In the genomic region with DNA sequence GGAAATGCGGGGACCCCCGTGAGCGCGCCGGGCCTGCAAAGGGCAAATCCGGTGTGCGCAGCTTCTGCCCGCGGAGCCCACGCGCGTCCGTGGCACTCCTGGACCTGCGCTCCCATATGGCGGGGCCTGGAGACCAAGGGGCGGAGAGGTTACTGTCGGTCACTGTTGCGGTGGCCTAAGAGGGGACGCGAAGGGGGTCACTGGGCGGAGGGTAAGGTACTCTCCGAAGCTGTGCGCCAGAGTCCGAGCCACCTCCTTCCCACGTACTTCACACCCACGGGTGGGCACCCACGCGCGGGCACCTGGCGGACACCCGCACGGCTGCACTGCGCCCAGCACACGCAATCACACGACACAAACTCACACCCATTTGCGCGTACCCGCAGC, we compare ENCODE assay signal across 7 mouse cellular contexts. TPM values are rescaled to one million over a fixed set of nuclear protein-coding genes. Genes with fewer than 3 reads are reported as not detected.
A peak's percentile ranks its signal among the peaks of the same experiment; 100 is the strongest.
DNase-seq lines count a peak whose midpoint lies in the region; ATAC-seq and TF ChIP-seq lines count a peak whose summit lies in the region.

No protein-coding gene starts in this region.

- TF ChIP-seq POLR2A in olfactory bulb, adult 2 months (IDR thresholded peaks at IDR 0.05; ENCODE audit: insufficient read depth, low read depth, low read length) = no peak

- H3K9me3 ChIP-seq in lung, embryonic 15.5 days = no peaks in the 10 kb centered on the region
- H3K9me3 ChIP-seq in embryonic facial prominence, embryonic 10.5 days = no peaks in the 10 kb centered on the region
- H3K9me3 ChIP-seq in heart, embryonic 15.5 days (replicated peaks) = no peaks in the 10 kb centered on the region
- H3K9me3 ChIP-seq in limb, embryonic 15.5 days = no peaks in the 10 kb centered on the region

- no peak for DNase-seq in lung, postnatal 36 days
- DNase-seq in embryonic facial prominence, embryonic 10.5 days (ENCODE audit: low spot score) = peak; percentile 55
- DNase-seq in natural killer cell, adult 2 months (ENCODE audit: low spot score in 2 of 2) = no peak

- H3K36me3 ChIP-seq in lung, embryonic 15.5 days = no peaks in the 10 kb centered on the region
- H3K36me3 ChIP-seq in embryonic facial prominence, embryonic 10.5 days (replicated peaks) = peaks cover 15% of the 10 kb centered on the region
- peaks cover 13% of the 10 kb centered on the region; the same call in 1 of the 2 replicates for H3K36me3 ChIP-seq in heart, embryonic 15.5 days
- H3K36me3 ChIP-seq in limb, embryonic 15.5 days = peaks cover 14% of the 10 kb centered on the region; the same call in 1 of the 2 replicates

- H3K27me3 ChIP-seq in lung, embryonic 15.5 days = peaks cover 26% of the 10 kb centered on the region
- H3K27me3 ChIP-seq in embryonic facial prominence, embryonic 10.5 days (replicated peaks; ENCODE audit: low read depth, poor library complexity, severe bottlenecking) = peaks cover 47% of the 10 kb centered on the region
- peaks cover 26% of the 10 kb centered on the region for H3K27me3 ChIP-seq in heart, embryonic 15.5 days
- peaks cover 29% of the 10 kb centered on the region for H3K27me3 ChIP-seq in limb, embryonic 15.5 days

- peak overlapping the region; percentile 56 for H3K4me3 ChIP-seq in lung, embryonic 15.5 days
- H3K4me3 ChIP-seq in embryonic facial prominence, embryonic 10.5 days = peak overlapping the region; percentile 78
- H3K4me3 ChIP-seq in heart, embryonic 15.5 days = peak overlapping the region; percentile 83
- H3K4me3 ChIP-seq in limb, embryonic 15.5 days = peak overlapping the region; percentile 66
- H3K4me3 ChIP-seq in olfactory bulb, adult 2 months (ENCODE audit: insufficient read depth, low read depth, low read length) = peak overlapping the region; percentile 68

- under 1% methylated on average over 38 of the region's 38 CpGs for WGBS in lung, embryonic 15.5 days
- WGBS in embryonic facial prominence, embryonic 10.5 days = under 1% methylated on average over 38 of the region's 38 CpGs
- WGBS in heart, embryonic 15.5 days = under 1% methylated on average over 38 of the region's 38 CpGs
- under 1% methylated on average over 38 of the region's 38 CpGs for WGBS in limb, embryonic 15.5 days
- under 1% methylated on average over 38 of the region's 38 CpGs for WGBS in olfactory bulb, adult 2 months

- H3K9ac ChIP-seq in lung, embryonic 15.5 days = peak overlapping the region; percentile 52
- peak overlapping the region; percentile 91 for H3K9ac ChIP-seq in heart, embryonic 15.5 days
- H3K9ac ChIP-seq in limb, embryonic 15.5 days = peak overlapping the region; percentile 42

- peaks cover 19% of the 10 kb centered on the region for H3K4me1 ChIP-seq in lung, embryonic 15.5 days
- H3K4me1 ChIP-seq in embryonic facial prominence, embryonic 10.5 days = peaks cover 26% of the 10 kb centered on the region
- peaks cover 30% of the 10 kb centered on the region for H3K4me1 ChIP-seq in heart, embryonic 15.5 days (replicated peaks)
- peaks cover 23% of the 10 kb centered on the region for H3K4me1 ChIP-seq in limb, embryonic 15.5 days
- H3K4me1 ChIP-seq in olfactory bulb, adult 2 months (ENCODE audit: control insufficient read depth, insufficient read depth, low read length) = peaks cover 28% of the 10 kb centered on the region

- TF ChIP-seq CTCF in olfactory bulb, adult 2 months (IDR thresholded peaks at IDR 0.05; ENCODE audit: insufficient read depth, low read depth, low read length) = no peak

- H3K27ac ChIP-seq in lung, embryonic 15.5 days = peak overlapping the region; percentile 11
- peak overlapping the region; percentile 82 for H3K27ac ChIP-seq in embryonic facial prominence, embryonic 10.5 days (replicated peaks)
- H3K27ac ChIP-seq in heart, embryonic 15.5 days = peak overlapping the region; percentile 91
- no peak overlapping the region for H3K27ac ChIP-seq in limb, embryonic 15.5 days
- peak overlapping the region; percentile 53 for H3K27ac ChIP-seq in olfactory bulb, adult 2 months (ENCODE audit: insufficient read depth, low read depth, low read length)

- ATAC-seq in lung, embryonic 15.5 days (ENCODE audit: borderline replicate concordance, extremely low read depth, low FRiP score, low TSS enrichment) = peak; percentile 12; the same call in 1 of the 2 replicates
- ATAC-seq in heart, embryonic 15.5 days (replicated peaks; ENCODE audit: insufficient number of reproducible peaks, insufficient read depth, low FRiP score, low read depth) = peak; percentile 33
- no peak for ATAC-seq in limb, embryonic 15.5 days (ENCODE audit: insufficient number of reproducible peaks, low FRiP score, low TSS enrichment, low read depth)

- H3K4me2 ChIP-seq in lung, embryonic 15.5 days = peak overlapping the region; percentile 93
- H3K4me2 ChIP-seq in heart, embryonic 15.5 days = peak overlapping the region; percentile 98
- H3K4me2 ChIP-seq in limb, embryonic 15.5 days = peak overlapping the region; percentile 99

RNA-seq across cellular contexts. Expression of a gene that starts 0.5 kb away (rescaled TPM):
- polyA plus RNA-seq in lung, embryonic 15.5 days (2015; fragmentation: Nextera tagmentation; extraction: Ambion mirVana) = 10.9 and 13.5 TPM in 2 replicates
- polyA plus RNA-seq in embryonic facial prominence, embryonic 10.5 days (2016; fragmentation: Nextera tagmentation; extraction: Ambion mirVana) = 6.4 and 7.5 TPM in 2 replicates
- 22.5 and 22.8 TPM in 2 replicates for polyA plus RNA-seq in heart, embryonic 15.5 days (2015; fragmentation: Nextera tagmentation; extraction: Ambion mirVana)
- polyA plus RNA-seq in limb, embryonic 15.5 days (2015; fragmentation: Nextera tagmentation; extraction: Ambion mirVana) = 5.9 and 6.0 TPM in 2 replicates
- polyA plus RNA-seq in olfactory bulb, adult 2 months (2012; ENCODE audit: insufficient read depth, insufficient read length, low replicate concordance, missing spikeins) = not detected in 2 replicates

RNA-seq across cellular contexts. Expression of a gene that starts 23.4 kb away (rescaled TPM):
- 1.4 and 2.1 TPM in 2 replicates for polyA plus RNA-seq in lung, embryonic 15.5 days (2015; fragmentation: Nextera tagmentation; extraction: Ambion mirVana)
- 1.5 and 2.1 TPM in 2 replicates for polyA plus RNA-seq in embryonic facial prominence, embryonic 10.5 days (2016; fragmentation: Nextera tagmentation; extraction: Ambion mirVana)
- polyA plus RNA-seq in heart, embryonic 15.5 days (2015; fragmentation: Nextera tagmentation; extraction: Ambion mirVana) = 1.8 and 3.6 TPM in 2 replicates
- 1.9 and 2.7 TPM in 2 replicates for polyA plus RNA-seq in limb, embryonic 15.5 days (2015; fragmentation: Nextera tagmentation; extraction: Ambion mirVana)
- polyA plus RNA-seq in olfactory bulb, adult 2 months (2012; ENCODE audit: insufficient read depth, insufficient read length, low replicate concordance, missing spikeins) = not detected in 2 replicates

RNA-seq across cellular contexts. Expression of a gene that starts 34.2 kb away (rescaled TPM):
- polyA plus RNA-seq in lung, embryonic 15.5 days (2015; fragmentation: Nextera tagmentation; extraction: Ambion mirVana) = 0.50 and 0.68 TPM in 2 replicates
- polyA plus RNA-seq in embryonic facial prominence, embryonic 10.5 days (2016; fragmentation: Nextera tagmentation; extraction: Ambion mirVana) = 0.76 and 0.99 TPM in 2 replicates
- 0.32 and 0.42 TPM in 2 replicates for polyA plus RNA-seq in heart, embryonic 15.5 days (2015; fragmentation: Nextera tagmentation; extraction: Ambion mirVana)
- polyA plus RNA-seq in limb, embryonic 15.5 days (2015; fragmentation: Nextera tagmentation; extraction: Ambion mirVana) = 0.44 and 1.0 TPM in 2 replicates
- not detected in 2 replicates for polyA plus RNA-seq in olfactory bulb, adult 2 months (2012; ENCODE audit: insufficient read depth, insufficient read length, low replicate concordance, missing spikeins)
